Mouse (Mus musculus): ENCODE measurements at regions not wholly inside any gene's neighbourhood (a gene's known extent, or its start where the extent isn't known, plus 50 kb on each side); places are given as distances from the start of the nearest gene placed in this dataset.

DNA sequence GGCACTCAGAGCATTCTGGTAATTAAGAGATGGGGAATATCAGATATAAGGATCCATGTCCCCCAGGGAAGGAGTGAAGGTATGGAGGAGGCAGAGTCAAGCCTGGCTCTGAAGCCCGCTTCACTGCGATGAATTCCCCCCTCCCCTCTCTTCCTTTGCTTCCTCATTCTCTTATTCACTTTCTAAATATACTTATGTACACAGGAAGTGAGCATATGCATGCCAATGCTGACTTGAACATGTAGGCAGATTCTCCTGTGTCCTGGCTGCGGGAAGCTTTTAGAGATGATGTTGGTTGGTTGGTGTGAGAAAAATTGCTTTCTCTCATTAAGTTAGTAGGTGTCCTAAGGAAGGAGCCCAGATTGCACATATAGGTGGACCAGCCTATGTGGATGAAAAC is 192.1 kb downstream of the Tex29 start:
- TF ChIP-seq MAZ (IDR thresholded peaks at IDR 0.05; ENCODE audit: low read depth, low read length) (no peak), GATA1 (IDR thresholded peaks at IDR 0.05; ENCODE audit: low read depth, low read length) (no peak), RCOR1 (IDR thresholded peaks at IDR 0.05; ENCODE audit: low read depth, low read length) (no peak), POLR2A (IDR thresholded peaks at IDR 0.05; ENCODE audit: control insufficient read depth in 1 of 2, insufficient read depth in 1 of 2, low read depth in 1 of 2, low read length in 2 of 2, poor library complexity in 1 of 2) (no peak), EP300 (IDR thresholded peaks at IDR 0.05; ENCODE audit: low read depth in 1 of 2, low read length in 2 of 2) (no peak), CTCF (IDR thresholded peaks at IDR 0.05 in 2 of 3, conservative IDR thresholded peaks at IDR 0.05 in 1 of 3; ENCODE audit: control insufficient read depth in 1 of 3, insufficient read depth in 1 of 3, low read depth in 2 of 3, low read length in 3 of 3, poor library complexity in 1 of 3, severe bottlenecking in 1 of 3) (no peak)

Measured in MEL (cell line).